Mouse (Mus musculus) heart, embryonic 11.5 days (tissue): ENCODE measurements at regions not wholly inside any gene's neighbourhood (a gene's known extent, or its start where the extent isn't known, plus 50 kb on each side); places are given as distances from the start of the nearest gene placed in this dataset.

ENCODE experiments used
- ATAC-seq: fragments of 200-750 bp; cut with Nextera tagmentation; replicated peaks from 2 replicates; pipeline ENCODE4 v1.8.0; 2017; ENCODE audit warnings: moderate library complexity; ENCODE audit not compliant: insufficient number of reproducible peaks, low FRiP score, low TSS enrichment
- H3K27ac ChIP-seq: fragments of 300-500 bp; sonication (generic); 2 replicates; pipeline ENCODE4 v1.5.1; 2014; ENCODE audit warnings: mild to moderate bottlenecking, low read depth, low read length
- H3K27me3 ChIP-seq: fragments of 300-500 bp; sonication (generic); 2 replicates; pipeline ENCODE4 v1.6.1; 2014; ENCODE audit warnings: mild to moderate bottlenecking, low read length, mixed read lengths; ENCODE audit not compliant: control insufficient read depth, insufficient read depth
- H3K36me3 ChIP-seq: fragments of 300-500 bp; sonication (generic); 2 replicates; pipeline ENCODE4 v1.6.1; 2014; ENCODE audit warnings: mild to moderate bottlenecking, low read length, moderate library complexity, mixed read lengths; ENCODE audit not compliant: control insufficient read depth, insufficient read depth
- H3K4me1 ChIP-seq: fragments of 300-500 bp; sonication (generic); 2 replicates; pipeline ENCODE4 v1.6.1; 2014; ENCODE audit warnings: low read length; ENCODE audit not compliant: control insufficient read depth, insufficient read depth
- H3K4me2 ChIP-seq: fragments of 300-500 bp; sonication (generic); 2 replicates; pipeline ENCODE4 v1.6.1; 2014; ENCODE audit warnings: mild to moderate bottlenecking, moderate library complexity
- H3K4me3 ChIP-seq: fragments of 300-500 bp; sonication (generic); 2 replicates; pipeline ENCODE4 v1.5.1; 2014; ENCODE audit warnings: low read depth, low read length
- H3K9ac ChIP-seq: fragments of 300-500 bp; sonication (generic); 2 replicates; pipeline ENCODE4 v1.6.1; 2014; ENCODE audit warnings: mild to moderate bottlenecking, low read depth, low read length, moderate library complexity
- H3K9me3 ChIP-seq: fragments of 300-500 bp; sonication (generic); replicated peaks from 2 replicates; pipeline ENCODE4 v1.6.1; 2016; ENCODE audit warnings: low read length; ENCODE audit not compliant: control insufficient read depth
- WGBS: fragments of 180-500 bp; shearing (Covaris S2); extraction: QIAGEN DNeasy Blood & Tissue Kit; methylation state at CpG from one replicate; pipeline ENCODE4 v1.1.7; 2014; ENCODE audit not compliant: insufficient replicate concordance; 5-methylcytosine and 5-hydroxymethylcytosine counted together

DNA sequence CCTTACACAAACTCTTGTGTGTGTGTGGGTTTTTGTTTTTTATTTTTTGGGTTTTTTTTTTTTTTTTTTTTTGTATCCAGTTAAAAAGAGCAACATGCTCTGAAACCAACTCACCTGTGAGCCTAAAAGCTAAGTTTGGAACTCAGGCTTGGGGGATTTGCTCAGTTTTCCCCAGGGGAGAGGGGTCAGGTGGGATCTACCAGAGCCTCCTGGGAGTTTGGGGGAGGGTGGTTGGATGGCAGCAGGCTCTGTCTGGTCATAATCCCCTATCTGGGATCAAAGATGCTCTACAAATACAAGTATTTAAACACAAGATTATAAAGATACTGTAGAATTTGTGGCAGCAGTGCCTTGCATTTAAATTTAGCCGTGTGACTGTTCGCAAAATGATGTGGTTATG lies 222.6 kb downstream of the Tmem182 start:
- Histone ChIP-seq H3K4me2 (no peak overlapping the region), H3K27ac (no peak overlapping the region), H3K9ac (no peak overlapping the region), H3K4me1 (no peaks in the 10 kb centered on the region), H3K27me3 (no peaks in the 10 kb centered on the region), H3K36me3 (no peaks in the 10 kb centered on the region), H3K4me3 (no peak overlapping the region), H3K9me3 (no peaks in the 10 kb centered on the region)
- WGBS: 92% methylated on average over 2 of the region's 2 CpGs
- no peak for ATAC-seq

DNA sequence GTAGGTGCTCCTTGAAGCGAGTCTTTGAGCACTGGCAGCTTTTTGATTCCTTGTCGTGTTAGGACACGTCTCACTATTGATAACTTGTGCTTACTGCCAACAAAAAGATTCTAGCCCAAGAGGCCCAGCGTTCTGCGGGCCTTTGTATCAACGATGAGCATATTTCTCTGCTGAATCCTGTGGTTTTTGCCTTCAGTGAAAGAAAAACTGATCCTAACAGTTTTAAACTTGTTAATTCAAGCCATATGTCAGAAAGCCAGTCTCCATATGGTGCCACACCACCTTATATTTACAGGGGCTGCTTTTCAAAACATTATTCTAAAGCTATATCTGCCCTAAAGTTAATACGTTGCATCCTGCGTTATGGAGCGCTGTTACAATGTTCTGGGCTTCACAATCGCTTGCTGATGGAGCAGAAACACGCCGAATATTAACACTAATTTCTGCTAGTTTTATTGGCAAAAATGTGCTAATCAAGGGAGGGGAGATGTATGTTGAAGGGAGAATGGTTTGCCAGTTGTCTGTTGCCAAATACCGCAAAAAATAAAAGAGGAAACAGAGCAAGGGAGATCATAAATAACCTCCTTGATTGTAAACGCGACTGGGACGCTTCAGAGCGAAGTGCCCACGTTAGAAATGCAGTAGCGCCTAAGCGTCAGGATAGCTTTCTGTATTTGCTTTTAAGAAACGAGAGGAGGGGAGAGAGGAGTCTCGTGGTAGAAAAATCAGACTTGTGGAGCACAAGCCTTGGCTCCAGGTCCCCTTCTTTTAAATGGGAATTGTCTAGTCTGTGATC lies 229.9 kb downstream of the Tmem182 start:
- Histone ChIP-seq H3K27ac (no peak overlapping the region), H3K4me1 (no peaks in the 10 kb centered on the region), H3K9ac (no peak overlapping the region), H3K4me2 (no peak overlapping the region), H3K36me3 (no peaks in the 10 kb centered on the region), H3K27me3 (no peaks in the 10 kb centered on the region), H3K4me3 (no peak overlapping the region), H3K9me3 (no peaks in the 10 kb centered on the region)
- WGBS: 69% methylated on average over 22 of the region's 22 CpGs
- no peak for ATAC-seq

DNA sequence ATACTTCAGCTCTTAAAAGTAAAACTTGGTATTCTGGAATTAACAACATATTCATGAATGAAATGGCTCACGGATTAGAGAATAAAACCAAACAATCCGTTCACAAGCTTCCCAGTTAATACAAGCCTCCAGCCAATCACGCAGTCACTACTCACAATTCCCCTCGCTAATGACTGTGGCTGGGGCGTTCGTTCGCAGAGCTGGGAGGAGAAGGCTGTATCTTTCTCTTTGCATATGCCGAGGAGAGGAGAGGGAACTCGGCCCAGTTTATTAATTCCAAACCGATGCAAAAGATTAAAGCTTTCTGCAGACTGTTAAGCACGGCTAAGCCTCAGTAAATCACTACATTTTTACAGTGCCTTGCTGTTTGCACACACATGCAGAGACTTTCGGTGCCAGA lies 231.5 kb downstream of the Tmem182 start:
- Histone ChIP-seq H3K9me3 (no peaks in the 10 kb centered on the region), H3K27ac (no peak overlapping the region), H3K27me3 (no peaks in the 10 kb centered on the region), H3K9ac (no peak overlapping the region), H3K4me3 (no peak overlapping the region), H3K4me2 (no peak overlapping the region), H3K36me3 (no peaks in the 10 kb centered on the region), H3K4me1 (no peaks in the 10 kb centered on the region)
- ATAC-seq: no peak
- WGBS: 85% methylated on average over 12 of the region's 12 CpGs

DNA sequence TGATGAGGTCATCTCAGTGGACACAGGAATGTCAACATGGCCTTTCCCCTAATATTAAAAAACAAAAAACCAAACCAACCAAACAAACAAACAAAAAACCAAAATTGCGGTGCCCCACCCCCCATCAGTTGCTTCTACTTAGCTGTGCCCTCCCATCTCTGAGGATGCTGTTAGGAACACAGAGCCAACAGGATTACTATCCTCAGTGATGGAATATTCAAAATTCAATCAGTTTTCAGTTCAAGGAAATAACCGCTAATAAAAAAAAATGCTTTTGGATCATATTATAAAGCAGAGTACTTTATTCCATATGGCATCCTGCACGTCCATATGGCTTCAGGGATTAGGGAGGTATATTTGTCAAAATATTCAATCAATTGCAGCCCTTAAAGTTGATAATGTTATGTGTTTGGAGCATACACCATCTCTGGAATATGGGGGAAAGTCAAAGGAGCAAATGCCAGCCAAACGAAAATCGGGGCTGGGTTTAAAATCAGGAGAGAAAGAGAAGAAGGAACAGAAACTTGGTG lies 249.1 kb downstream of the Tmem182 start:
- 81% methylated on average over 5 of the region's 5 CpGs for WGBS
- no peak for ATAC-seq
- H3K36me3 ChIP-seq: no peaks in the 10 kb centered on the region

DNA sequence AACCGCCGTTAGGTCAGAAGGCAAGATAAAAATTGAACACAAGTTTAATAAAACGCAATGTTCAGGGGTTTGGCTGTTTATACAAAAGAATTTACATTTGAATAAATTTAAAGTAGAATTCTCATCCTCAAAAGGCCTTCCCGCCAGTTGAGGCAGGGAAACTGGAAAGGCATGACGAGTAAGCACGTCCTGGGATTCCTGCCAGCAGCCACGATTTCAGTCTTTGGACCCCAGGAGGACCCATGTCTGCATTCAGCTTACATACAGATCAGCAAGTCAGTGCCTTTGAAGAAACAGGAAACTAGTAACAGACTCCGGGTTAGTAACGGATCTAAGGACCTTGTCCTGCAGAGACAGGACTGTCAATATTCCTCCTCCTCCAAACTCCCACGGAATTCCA lies 250.4 kb downstream of the Tmem182 start:
- WGBS: 82% methylated on average over 10 of the region's 10 CpGs

More for the DNA sequence above, 249.1 kb downstream of the Tmem182 start:
- Histone ChIP-seq H3K4me3 (no peak overlapping the region), H3K9ac (no peak overlapping the region), H3K27me3 (no peaks in the 10 kb centered on the region), H3K4me1 (no peaks in the 10 kb centered on the region), H3K27ac (no peak overlapping the region), H3K9me3 (no peaks in the 10 kb centered on the region), H3K4me2 (no peak overlapping the region)

GRCm38 (mm10) chr1:41065130-41065529 lies 259.7 kb downstream of the Tmem182 start:
- Histone ChIP-seq H3K4me1 (no peaks in the 10 kb centered on the region), H3K4me2 (no peak overlapping the region), H3K9ac (no peak overlapping the region), H3K4me3 (no peak overlapping the region), H3K27me3 (no peaks in the 10 kb centered on the region), H3K27ac (no peak overlapping the region), H3K9me3 (no peaks in the 10 kb centered on the region), H3K36me3 (no peaks in the 10 kb centered on the region)
- 87% methylated on average over 10 of the region's 10 CpGs for WGBS
- no peak for ATAC-seq

More for the DNA sequence above, 250.4 kb downstream of the Tmem182 start:
- no peak overlapping the region for H3K27ac ChIP-seq
- H3K4me3 ChIP-seq: no peak overlapping the region
- no peaks in the 10 kb centered on the region for H3K9me3 ChIP-seq
- ATAC-seq: no peak
- H3K27me3 ChIP-seq: no peaks in the 10 kb centered on the region
- H3K36me3 ChIP-seq: no peaks in the 10 kb centered on the region
- no peak overlapping the region for H3K4me2 ChIP-seq
- no peak overlapping the region for H3K9ac ChIP-seq
- no peaks in the 10 kb centered on the region for H3K4me1 ChIP-seq

DNA sequence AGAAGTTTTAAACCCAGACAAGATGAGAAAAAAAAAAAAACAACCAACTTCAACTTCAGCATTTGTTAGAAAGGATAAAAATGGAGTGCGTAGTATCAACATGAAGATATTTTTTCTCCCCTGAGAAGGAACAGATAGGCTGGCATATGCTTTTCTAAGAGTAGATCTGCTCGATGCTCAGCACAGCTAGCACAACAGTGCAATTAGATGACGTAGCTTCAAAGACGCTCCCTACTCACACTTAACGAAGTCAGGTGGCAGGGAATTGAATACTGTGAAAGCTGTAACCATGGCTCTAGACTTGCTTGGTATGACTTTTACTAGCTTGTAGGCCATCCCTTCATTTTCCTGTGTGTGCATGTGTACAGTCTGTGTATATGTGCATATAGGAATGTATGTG lies 299.5 kb downstream of the Tmem182 start:
- H3K9me3 ChIP-seq: no peaks in the 10 kb centered on the region
- no peak overlapping the region for H3K27ac ChIP-seq
- no peak for ATAC-seq
- H3K4me2 ChIP-seq: no peak overlapping the region
- no peaks in the 10 kb centered on the region for H3K27me3 ChIP-seq
- WGBS: 83% methylated on average over 5 of the region's 5 CpGs
- H3K4me1 ChIP-seq: no peaks in the 10 kb centered on the region
- no peak overlapping the region for H3K9ac ChIP-seq
- H3K36me3 ChIP-seq: no peaks in the 10 kb centered on the region
- no peak overlapping the region for H3K4me3 ChIP-seq

DNA sequence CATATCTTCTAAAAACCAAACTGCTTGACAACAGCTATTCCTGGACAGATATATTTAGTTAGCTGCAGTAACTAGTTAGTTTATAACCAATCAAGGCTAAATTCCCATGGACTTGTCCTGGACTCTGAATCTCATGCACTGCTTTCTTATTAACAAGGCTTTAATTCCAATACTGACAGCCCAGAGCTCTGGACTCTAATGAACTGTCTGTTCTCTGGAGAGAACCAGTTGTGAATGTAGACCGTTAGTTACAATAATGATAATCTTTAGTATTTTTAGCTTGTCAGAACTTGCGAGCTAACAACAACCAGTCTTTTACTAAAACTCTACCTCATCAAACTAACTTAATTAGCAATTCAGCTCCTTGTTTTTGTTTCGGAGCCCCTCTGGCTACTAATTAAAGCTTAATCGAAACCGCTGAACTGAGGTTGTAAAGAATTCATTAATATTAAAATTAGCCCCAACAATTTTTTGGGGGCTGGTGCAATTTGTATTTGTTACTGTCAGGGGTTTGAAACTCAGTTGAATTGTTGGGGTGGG lies 316.3 kb downstream of the Tmem182 start:
- no peak overlapping the region for H3K27ac ChIP-seq
- no peaks in the 10 kb centered on the region for H3K27me3 ChIP-seq
- no peak overlapping the region for H3K4me2 ChIP-seq
- 72% methylated on average over 5 of the region's 5 CpGs for WGBS
- ATAC-seq: no peak
- H3K9me3 ChIP-seq: no peaks in the 10 kb centered on the region
- no peak overlapping the region for H3K4me3 ChIP-seq
- no peaks in the 10 kb centered on the region for H3K4me1 ChIP-seq
- H3K36me3 ChIP-seq: no peaks in the 10 kb centered on the region
- H3K9ac ChIP-seq: no peak overlapping the region

DNA sequence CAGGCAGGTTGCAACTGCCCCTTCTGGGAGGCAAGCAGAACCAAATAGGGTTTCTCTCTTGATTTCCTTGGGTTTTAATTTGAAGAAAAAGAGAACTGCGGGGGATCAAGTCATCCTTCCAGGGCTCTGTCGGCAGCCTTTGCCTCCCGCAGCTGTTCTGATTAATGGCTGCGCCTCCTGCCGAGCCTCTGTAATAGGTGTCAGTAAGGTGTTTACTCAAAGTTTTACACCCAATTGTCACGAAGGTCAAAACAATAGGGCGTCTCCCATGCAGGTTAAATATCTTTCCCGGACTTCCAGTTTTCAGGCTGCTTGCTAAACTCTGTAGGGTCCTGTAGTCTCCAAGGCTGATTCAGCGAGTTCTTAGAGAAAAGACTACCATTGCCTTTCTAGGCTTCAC lies 326.0 kb downstream of the Tmem182 start:
- no peaks in the 10 kb centered on the region for H3K9me3 ChIP-seq
- no peaks in the 10 kb centered on the region for H3K4me1 ChIP-seq
- no peak overlapping the region for H3K4me3 ChIP-seq
- H3K27ac ChIP-seq: no peak overlapping the region
- no peaks in the 10 kb centered on the region for H3K27me3 ChIP-seq
- no peaks in the 10 kb centered on the region for H3K36me3 ChIP-seq
- ATAC-seq: no peak
- H3K4me2 ChIP-seq: peak overlapping the region; percentile 37
- 7% methylated on average over 9 of the region's 9 CpGs for WGBS
- H3K9ac ChIP-seq: no peak overlapping the region
